Mouse (Mus musculus): ENCODE measurements at regions not wholly inside any gene's neighbourhood (a gene's known extent, or its start where the extent isn't known, plus 50 kb on each side); places are given as distances from the start of the nearest gene placed in this dataset.

DNA sequence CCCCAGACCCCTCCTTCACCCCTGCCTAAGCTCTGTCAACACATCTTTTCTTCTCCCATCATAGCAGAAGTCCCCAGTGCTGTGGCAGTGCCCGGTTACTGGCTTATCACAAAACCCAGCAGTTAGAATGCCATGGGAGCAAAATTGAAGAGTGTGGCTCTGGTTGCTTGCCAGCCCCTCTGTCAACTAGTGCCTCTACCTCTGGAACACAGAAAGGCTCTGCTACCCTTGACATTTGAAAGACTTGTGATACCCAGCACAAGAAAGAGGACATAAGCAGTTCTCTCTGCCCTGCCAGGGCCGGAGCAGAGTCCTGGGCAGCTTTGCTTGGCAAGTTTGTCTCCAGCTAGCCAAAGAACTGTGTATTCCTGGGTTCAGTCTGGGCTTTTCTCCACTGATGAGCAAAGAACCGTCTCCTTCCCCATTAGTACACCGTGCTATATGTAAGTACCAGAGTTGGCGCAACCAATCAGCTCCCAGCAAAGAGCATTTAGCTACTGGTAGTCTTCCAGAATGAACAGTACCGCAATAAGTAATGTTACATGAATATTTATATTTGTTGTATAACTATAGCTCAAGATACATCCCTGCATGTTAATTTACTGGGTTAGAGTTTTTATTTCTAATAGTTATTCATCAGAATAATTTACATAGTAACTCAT lies 137.5 kb upstream of the Arg1 start:
- no peak for ATAC-seq (ENCODE audit: low FRiP score, low read depth)
- 95% methylated on average over 6 of the region's 6 CpGs for WGBS
- Histone ChIP-seq H3K4me1 (0 out of 2 replicates have a peak, but pooled peaks cover 5% of the 10 kb centered on the region), H3K4me2 (replicated peaks) (no peak overlapping the region), H3K27ac (no peak overlapping the region), H3K4me3 (no peak overlapping the region), H3K9ac (no peak overlapping the region), H3K27me3 (replicated peaks) (no peaks in the 10 kb centered on the region), H3K36me3 (no peaks in the 10 kb centered on the region), H3K9me3 (peaks cover 3% of the 10 kb centered on the region; the same call in 1 of the 2 replicates)

GRCm38 (mm10) chr10:25061402-25062055 lies 134.2 kb upstream of the Arg1 start:
- no peaks in the 10 kb centered on the region for H3K36me3 ChIP-seq
- 33% methylated on average over 13 of the region's 13 CpGs for WGBS
- H3K4me2 ChIP-seq (replicated peaks) = no peak overlapping the region
- peaks cover 3% of the 10 kb centered on the region; the same call in 1 of the 2 replicates for H3K9me3 ChIP-seq
- 0 out of 2 replicates have a peak, but pooled peaks cover 5% of the 10 kb centered on the region for H3K4me1 ChIP-seq
- H3K9ac ChIP-seq = no peak overlapping the region
- H3K27ac ChIP-seq = no peak overlapping the region
- no peak for ATAC-seq (ENCODE audit: low FRiP score, low read depth)
- no peak overlapping the region for H3K4me3 ChIP-seq
- H3K27me3 ChIP-seq (replicated peaks) = no peaks in the 10 kb centered on the region

DNA sequence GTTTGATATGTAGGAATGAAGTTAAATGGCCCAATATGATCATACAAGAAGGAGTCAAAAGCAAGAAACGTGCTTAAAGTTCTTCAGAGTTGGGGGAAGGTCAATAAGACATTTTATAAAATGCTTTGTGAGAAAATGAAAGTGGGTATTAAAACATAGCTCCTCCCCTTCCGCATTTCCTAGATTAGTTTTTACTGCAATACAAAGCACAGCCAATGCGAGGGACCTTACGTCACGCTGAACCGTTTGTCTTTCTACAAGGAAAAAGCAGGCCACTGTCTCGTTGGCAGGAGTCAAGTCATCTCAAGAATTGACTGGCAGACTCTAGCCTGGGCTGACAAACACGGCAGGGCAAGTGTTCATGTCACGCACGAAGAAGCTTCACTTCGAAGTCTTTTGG lies 131.4 kb upstream of the Arg1 start:
- H3K4me2 ChIP-seq (replicated peaks) = no peak overlapping the region
- no peak for ATAC-seq (ENCODE audit: low FRiP score, low read depth)
- WGBS = 87% methylated on average over 11 of the region's 11 CpGs

GRCm38 (mm10) chr10:25051998-25052397 lies 124.7 kb upstream of the Arg1 start:
- no peaks in the 10 kb centered on the region for H3K4me1 ChIP-seq
- 78% methylated on average over 3 of the region's 3 CpGs for WGBS
- no peak overlapping the region for H3K9ac ChIP-seq
- no peak overlapping the region for H3K27ac ChIP-seq
- no peak overlapping the region for H3K4me2 ChIP-seq (replicated peaks)
- no peak for ATAC-seq (ENCODE audit: low FRiP score, low read depth)
- no peaks in the 10 kb centered on the region for H3K27me3 ChIP-seq (replicated peaks)
- no peaks in the 10 kb centered on the region for H3K36me3 ChIP-seq
- H3K4me3 ChIP-seq = no peak overlapping the region
- no peaks in the 10 kb centered on the region for H3K9me3 ChIP-seq

More for the DNA sequence above, 131.4 kb upstream of the Arg1 start:
- H3K9me3 ChIP-seq = peaks cover 3% of the 10 kb centered on the region; the same call in 1 of the 2 replicates
- H3K36me3 ChIP-seq = no peaks in the 10 kb centered on the region
- H3K9ac ChIP-seq = no peak overlapping the region
- no peak overlapping the region for H3K4me3 ChIP-seq
- H3K27ac ChIP-seq = no peak overlapping the region
- H3K4me1 ChIP-seq = 0 out of 2 replicates have a peak, but pooled peaks cover 5% of the 10 kb centered on the region
- no peaks in the 10 kb centered on the region for H3K27me3 ChIP-seq (replicated peaks)

- no peaks in the 10 kb centered on the region for H3K27me3 ChIP-seq (replicated peaks)
- no peaks in the 10 kb centered on the region for H3K36me3 ChIP-seq
- no peak for ATAC-seq (ENCODE audit: low FRiP score, low read depth)
- H3K9me3 ChIP-seq = no peaks in the 10 kb centered on the region
- no peak overlapping the region for H3K9ac ChIP-seq
- no peaks in the 10 kb centered on the region for H3K4me1 ChIP-seq
- no peak overlapping the region for H3K4me2 ChIP-seq (replicated peaks)
- WGBS = 83% methylated on average over 5 of the region's 5 CpGs
- H3K27ac ChIP-seq = no peak overlapping the region
- no peak overlapping the region for H3K4me3 ChIP-seq
Measured at GRCm38 (mm10) chr10:25051368-25051874, 124.1 kb upstream of the Arg1 start.

DNA sequence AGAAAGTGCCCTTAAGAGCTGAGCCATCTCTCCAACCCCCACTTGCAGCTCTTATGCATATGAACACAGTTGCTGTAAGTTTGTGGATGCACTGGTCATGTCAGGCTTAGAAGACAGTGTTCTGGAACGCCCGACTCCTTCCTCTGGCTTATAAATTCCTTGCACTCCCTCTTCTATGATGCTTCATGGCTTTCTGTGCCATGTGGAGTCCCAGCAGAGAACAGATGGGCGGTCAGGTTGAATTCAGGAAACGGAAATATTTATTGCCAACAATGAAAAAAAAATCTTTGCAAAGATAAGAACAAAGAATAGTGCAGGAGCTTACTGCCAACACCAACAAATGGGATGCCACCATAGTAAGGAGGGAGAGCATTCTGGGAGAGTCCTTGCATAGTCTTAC lies 113.9 kb upstream of the Arg1 start:
- no peak for ATAC-seq (ENCODE audit: low FRiP score, low read depth)
- no peaks in the 10 kb centered on the region for H3K27me3 ChIP-seq (replicated peaks)
- H3K9me3 ChIP-seq = no peaks in the 10 kb centered on the region
- H3K27ac ChIP-seq = no peak overlapping the region
- no peaks in the 10 kb centered on the region for H3K36me3 ChIP-seq
- no peak overlapping the region for H3K4me3 ChIP-seq
- no peak overlapping the region for H3K4me2 ChIP-seq (replicated peaks)
- no peaks in the 10 kb centered on the region for H3K4me1 ChIP-seq
- no peak overlapping the region for H3K9ac ChIP-seq
- 93% methylated on average over 4 of the region's 4 CpGs for WGBS

DNA sequence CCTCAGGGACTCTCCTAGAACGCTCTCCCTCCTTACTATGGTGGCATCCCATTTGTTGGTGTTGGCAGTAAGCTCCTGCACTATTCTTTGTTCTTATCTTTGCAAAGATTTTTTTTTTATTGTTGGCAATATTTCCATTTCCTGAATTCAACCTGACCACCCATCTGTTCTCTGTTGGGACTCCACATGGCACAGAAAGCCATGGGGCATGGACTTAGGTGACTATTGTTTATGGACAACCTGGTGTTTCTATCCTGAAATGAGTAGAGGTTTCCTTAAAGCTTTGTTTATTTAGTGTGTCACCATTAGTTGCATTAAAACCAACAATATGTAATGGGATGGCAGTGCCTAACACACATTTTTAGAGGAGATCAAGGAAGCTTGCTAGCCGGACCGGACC lies 112.6 kb upstream of the Arg1 start:
- Histone ChIP-seq H3K9me3 (no peaks in the 10 kb centered on the region), H3K9ac (no peak overlapping the region), H3K4me2 (replicated peaks) (no peak overlapping the region), H3K27ac (no peak overlapping the region), H3K4me3 (no peak overlapping the region), H3K27me3 (replicated peaks) (no peaks in the 10 kb centered on the region), H3K36me3 (no peaks in the 10 kb centered on the region), H3K4me1 (no peaks in the 10 kb centered on the region)
- 95% methylated on average over 3 of the region's 3 CpGs for WGBS
- no peak for ATAC-seq (ENCODE audit: low FRiP score, low read depth)

DNA sequence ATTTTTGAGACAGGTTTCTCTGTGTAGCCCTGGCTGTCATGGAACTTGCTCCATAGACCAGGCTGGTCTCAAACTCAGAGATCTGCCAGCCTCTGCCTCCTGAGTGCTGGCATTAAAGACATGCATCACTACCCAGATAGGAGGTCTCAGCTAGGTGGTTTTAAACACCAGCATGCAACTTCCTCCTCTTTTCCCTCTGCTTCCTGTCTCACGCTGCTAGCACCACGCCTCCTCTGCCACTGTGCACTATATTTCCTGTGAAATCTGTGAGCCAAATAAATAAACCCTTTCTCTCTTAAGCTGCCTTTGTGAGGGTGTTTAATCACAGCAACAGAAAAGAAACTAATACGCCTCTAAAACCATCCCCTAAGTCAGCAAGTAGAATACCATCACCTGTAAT lies 109.6 kb upstream of the Arg1 start:
- ATAC-seq (ENCODE audit: low FRiP score, low read depth) = no peak
- Histone ChIP-seq H3K4me2 (replicated peaks) (no peak overlapping the region), H3K27me3 (replicated peaks) (no peaks in the 10 kb centered on the region), H3K9me3 (no peaks in the 10 kb centered on the region), H3K4me3 (no peak overlapping the region), H3K4me1 (no peaks in the 10 kb centered on the region), H3K36me3 (no peaks in the 10 kb centered on the region), H3K27ac (no peak overlapping the region), H3K9ac (no peak overlapping the region)
- 90% methylated on average over 3 of the region's 3 CpGs for whole genome bisulfite sequencing

DNA sequence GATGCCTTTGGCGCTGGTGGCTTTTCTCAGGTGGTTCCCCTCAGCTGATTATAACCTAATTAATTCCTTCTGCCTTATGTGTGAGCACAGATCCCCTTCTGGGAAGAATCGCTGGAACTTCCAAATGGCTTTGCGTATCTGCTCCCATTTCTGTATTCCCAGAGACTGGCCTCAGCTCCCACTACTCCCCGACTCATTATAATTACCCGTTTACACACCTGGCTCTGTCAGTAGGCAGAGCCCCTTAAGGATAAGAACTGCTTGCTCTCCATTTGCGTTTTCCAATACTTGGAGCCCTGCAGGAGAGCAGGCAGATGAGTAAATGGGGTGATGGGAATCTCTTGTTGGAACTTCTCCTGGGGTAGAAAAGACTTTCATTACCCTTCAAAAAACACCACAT lies 108.1 kb upstream of the Arg1 start:
- ATAC-seq (ENCODE audit: low FRiP score, low read depth) = no peak
- Histone ChIP-seq H3K27ac (no peak overlapping the region), H3K4me1 (no peaks in the 10 kb centered on the region), H3K9ac (no peak overlapping the region), H3K4me3 (no peak overlapping the region), H3K4me2 (replicated peaks) (no peak overlapping the region), H3K36me3 (no peaks in the 10 kb centered on the region), H3K9me3 (no peaks in the 10 kb centered on the region), H3K27me3 (replicated peaks) (no peaks in the 10 kb centered on the region)
- 85% methylated on average over 6 of the region's 6 CpGs for WGBS

DNA sequence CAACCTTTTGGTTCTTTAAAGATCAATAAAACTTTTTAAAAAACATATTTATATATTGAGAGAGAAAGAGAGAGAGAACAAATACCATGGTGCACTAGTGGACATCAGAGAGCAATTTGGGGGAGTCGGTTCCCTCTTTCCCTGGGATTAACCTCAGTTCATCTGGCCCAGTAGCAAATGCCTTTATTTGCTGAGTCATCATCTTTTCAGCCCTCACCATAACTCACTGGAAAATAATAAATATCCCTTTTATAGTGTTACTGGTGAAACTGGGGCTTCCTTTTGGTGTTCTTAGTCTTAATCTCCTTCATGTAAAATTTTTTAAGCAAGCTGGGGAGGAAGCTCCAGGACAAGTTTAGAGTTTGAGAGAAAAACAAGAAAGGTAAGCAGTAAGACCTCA lies 105.3 kb upstream of the Arg1 start:
- H3K27ac ChIP-seq = no peak overlapping the region
- H3K27me3 ChIP-seq (replicated peaks) = no peaks in the 10 kb centered on the region
- peaks cover 3% of the 10 kb centered on the region; the same call in 1 of the 2 replicates for H3K4me1 ChIP-seq
- 0 out of 2 replicates have a peak, but pooled peaks cover 2% of the 10 kb centered on the region for H3K9me3 ChIP-seq
- no peak overlapping the region for H3K4me3 ChIP-seq
- no peak overlapping the region for H3K9ac ChIP-seq
- H3K36me3 ChIP-seq = no peaks in the 10 kb centered on the region
- ATAC-seq (ENCODE audit: low FRiP score, low read depth) = no peak
- H3K4me2 ChIP-seq (replicated peaks) = no peak overlapping the region
- WGBS = 94% methylated on average over 1 of the region's 1 CpGs

DNA sequence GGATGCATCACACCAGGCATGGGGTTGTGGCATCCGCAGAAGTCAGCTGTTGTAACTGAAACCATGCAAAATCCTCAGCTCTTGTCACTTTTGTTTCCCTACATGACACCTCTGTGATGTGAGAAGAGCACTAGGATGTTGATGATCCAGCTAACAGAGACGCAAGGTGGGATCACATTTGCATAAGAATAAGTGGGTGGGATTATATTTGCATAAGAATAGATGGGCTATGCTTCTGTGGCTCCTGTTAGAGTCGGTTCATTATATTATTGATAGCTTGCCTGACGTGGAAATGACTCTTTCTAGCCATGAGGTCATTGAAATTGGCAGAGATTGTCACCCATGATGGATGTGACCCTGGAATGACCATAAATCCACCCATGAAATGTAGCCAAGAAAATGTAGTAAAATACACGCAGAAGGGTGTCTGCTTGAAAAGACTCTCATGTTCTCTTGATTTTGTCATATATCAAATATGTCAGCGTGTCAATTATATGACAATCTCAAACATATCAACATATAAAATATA lies 102.2 kb upstream of the Arg1 start:
- no peak overlapping the region for H3K27ac ChIP-seq
- peak; percentile 23; the same call in 1 of the 2 replicates for ATAC-seq (ENCODE audit: low FRiP score, low read depth)
- no peaks in the 10 kb centered on the region for H3K36me3 ChIP-seq
- no peak overlapping the region for H3K4me3 ChIP-seq
- peaks cover 3% of the 10 kb centered on the region; the same call in 1 of the 2 replicates for H3K4me1 ChIP-seq
- no peak overlapping the region for H3K9ac ChIP-seq
- 35% methylated on average over 6 of the region's 6 CpGs for WGBS
- H3K27me3 ChIP-seq (replicated peaks) = no peaks in the 10 kb centered on the region
- no peak overlapping the region for H3K4me2 ChIP-seq (replicated peaks)
- H3K9me3 ChIP-seq = 0 out of 2 replicates have a peak, but pooled peaks cover 6% of the 10 kb centered on the region

DNA sequence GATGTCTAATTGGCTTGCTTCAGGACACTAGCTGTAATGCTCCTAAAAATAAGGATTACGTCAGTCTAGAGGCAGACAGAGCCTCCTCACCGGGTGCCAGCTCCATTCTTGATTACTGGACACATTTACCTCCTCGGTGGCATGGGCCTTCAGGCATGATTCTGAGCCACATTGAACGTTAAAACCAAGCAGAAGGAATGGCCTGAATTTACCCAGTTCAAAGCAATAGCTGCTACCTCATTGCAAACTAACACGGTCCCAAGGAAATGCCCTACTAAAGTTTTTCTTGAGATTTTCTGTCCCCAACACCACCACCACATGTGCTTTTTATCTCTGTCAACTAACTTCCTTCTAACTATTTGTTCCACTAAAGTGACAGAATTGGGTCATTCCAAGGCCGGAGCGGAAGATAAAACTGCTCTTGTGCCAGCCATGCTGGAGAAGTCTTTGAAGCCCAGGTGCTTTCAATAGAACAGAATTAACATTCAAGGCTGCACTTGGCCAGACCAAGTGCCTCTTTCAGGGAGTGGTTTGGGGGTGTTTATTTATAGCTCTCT lies 96.4 kb upstream of the Arg1 start:
- H3K36me3 ChIP-seq = no peaks in the 10 kb centered on the region
- 0 out of 2 replicates have a peak, but pooled peaks cover 6% of the 10 kb centered on the region for H3K9me3 ChIP-seq
- H3K4me1 ChIP-seq = no peaks in the 10 kb centered on the region
- ATAC-seq (ENCODE audit: low FRiP score, low read depth) = peak; percentile 54
- no peak overlapping the region for H3K9ac ChIP-seq
- WGBS = 46% methylated on average over 7 of the region's 7 CpGs
- no peak overlapping the region for H3K27ac ChIP-seq
- H3K27me3 ChIP-seq (replicated peaks) = no peaks in the 10 kb centered on the region
- no peak overlapping the region for H3K4me3 ChIP-seq
- H3K4me2 ChIP-seq (replicated peaks) = no peak overlapping the region

Data from neural tube, embryonic 12.5 days (tissue).